8 mouse cellular contexts compared by ENCODE assay signal in the genomic region with DNA sequence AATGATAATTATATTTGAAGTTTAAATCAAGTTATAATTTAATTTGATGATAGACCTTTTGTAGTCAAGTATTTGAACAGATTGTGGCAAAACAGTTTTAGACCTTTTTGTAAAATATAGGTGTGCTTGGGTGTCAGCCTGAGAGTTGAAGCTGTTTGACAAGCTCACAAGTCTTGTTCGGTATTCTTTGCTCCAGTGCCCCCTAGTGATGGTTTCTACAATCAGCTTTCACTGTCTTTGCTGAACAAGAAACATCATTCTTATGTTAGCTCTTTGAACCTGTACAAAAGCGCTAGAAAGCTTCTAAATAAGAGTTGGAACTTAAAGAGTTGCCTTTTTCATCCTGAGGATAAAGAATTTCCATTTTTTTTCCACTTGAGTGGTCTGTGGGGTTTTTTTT.
DNase-seq lines count a peak whose midpoint lies in the region.

No protein-coding gene starts in this region.

- DNase-seq in adrenal gland, adult (ENCODE audit: inconsistent age in 2 of 2, low spot score in 1 of 2): peak; percentile 28 to 87
- DNase-seq in adrenal gland, postnatal 25 days: no peak
- peak; percentile 13 to 28 for DNase-seq in urinary bladder, postnatal 36 days (ENCODE audit: low spot score in 2 of 2)
- no peak for DNase-seq in urinary bladder, adult 2 months (ENCODE audit: low spot score)
- DNase-seq in embryo, embryonic 11.5 days (ENCODE audit: low read depth, low spot score): peak; percentile 32
- peak; percentile 53 to 70 for DNase-seq in kidney, postnatal 25 days
- peak; percentile 80 for DNase-seq in lung, postnatal 10 days
- DNase-seq in thymus, postnatal 10 days (ENCODE audit: low spot score in 2 of 2): peak; percentile 9 to 69

Comparison
In these comparisons a context has a peak if more than half of its experiments do, and no peak if none do; other contexts are left out.
1. DNase-seq: peak in adrenal gland, adult (2 of 2), urinary bladder, postnatal 36 days (2 of 2), embryo, embryonic 11.5 days (single experiment), kidney, postnatal 25 days (2 of 2), lung, postnatal 10 days (single experiment) and thymus, postnatal 10 days (2 of 2); none in adrenal gland, postnatal 25 days (single experiment) and urinary bladder, adult 2 months (single experiment).